Mouse (Mus musculus) MEL (cell line): ENCODE results near the gene P2rx4. TPM values are rescaled to one million over a fixed set of nuclear protein-coding genes. Genes with fewer than 3 reads are reported as not detected.

Experiments
- DNase-seq: peaks from one replicate; pipeline ENCODE4 v3.0.0; 2011; ENCODE audit warnings: low read depth, low spot score
- H3K27ac ChIP-seq: 2 replicates; pipeline ENCODE4 v1.5.1; 2012; ENCODE audit warnings: low read depth, mild to moderate bottlenecking, control low read depth, low read length, moderate library complexity; ENCODE audit not compliant: control insufficient read depth
- H3K27me3 ChIP-seq, 2 experiments: fragments of 150-350 bp in 1 of 2; sonication (generic) in 1 of 2; 2 replicates each; pipeline ENCODE4 v1.6.1; 2012; ENCODE audit warnings: low read length in 2 of 2, mild to moderate bottlenecking in 2 of 2, improper control_type of control experiment in 1 of 2, moderate library complexity in 1 of 2; ENCODE audit not compliant: insufficient read depth in 2 of 2, control insufficient read depth in 1 of 2
- H3K36me3 ChIP-seq, 2 experiments: 2 replicates each; pipeline ENCODE4 v1.6.1; 2012 to 2014; ENCODE audit warnings: low read length in 2 of 2, improper control_type of control experiment in 1 of 2, inconsistent platforms in 1 of 2, mild to moderate bottlenecking in 1 of 2; ENCODE audit not compliant: insufficient read depth in 2 of 2, control insufficient read depth in 1 of 2
- H3K4me1 ChIP-seq, 2 experiments: fragments of 150-350 bp in 1 of 2; sonication (generic) in 1 of 2; 2 replicates each; pipeline ENCODE4 v1.6.1; 2012; ENCODE audit warnings: low read length in 2 of 2, improper control_type of control experiment in 1 of 2, mild to moderate bottlenecking in 1 of 2; ENCODE audit not compliant: insufficient read depth in 2 of 2, control insufficient read depth in 1 of 2
- H3K4me3 ChIP-seq, 2 experiments: fragments of 150-350 bp in 1 of 2; sonication (generic) in 1 of 2; 2 replicates each; pipeline ENCODE4 v1.5.1; 2012; ENCODE audit warnings: low read depth in 2 of 2, low read length in 2 of 2, mild to moderate bottlenecking in 2 of 2, moderate library complexity in 2 of 2, control low read depth in 1 of 2, improper control_type of control experiment in 1 of 2; ENCODE audit not compliant: control insufficient read depth in 1 of 2, insufficient read depth in 1 of 2
- H3K79me2 ChIP-seq: 2 replicates; pipeline ENCODE4 v1.6.1; 2012; ENCODE audit warnings: mild to moderate bottlenecking, low read length, moderate library complexity; ENCODE audit not compliant: control insufficient read depth, poor library complexity, insufficient read depth
- H3K9ac ChIP-seq: 2 replicates; pipeline ENCODE4 v1.6.1; 2012; ENCODE audit warnings: low read depth, mild to moderate bottlenecking, control low read depth, low read length, moderate library complexity; ENCODE audit not compliant: control insufficient read depth, poor library complexity, severe bottlenecking
- H3K9me3 ChIP-seq: fragments of 150-350 bp; sonication (generic); replicated peaks from 2 replicates; pipeline ENCODE4 v1.6.1; 2012; ENCODE audit warnings: mild to moderate bottlenecking, low read length, improper control_type of control experiment, moderate library complexity; ENCODE audit not compliant: insufficient read depth
- BHLHE40 ChIP-seq: IDR thresholded peaks from 2 replicates; pipeline ENCODE4 v1.6.1; 2012; ENCODE audit warnings: low read depth, mild to moderate bottlenecking, inconsistent platforms, low read length, improper control_type of control experiment, borderline replicate concordance
- CHD1 ChIP-seq: IDR thresholded peaks from 2 replicates; pipeline ENCODE4 v1.6.1; 2012; ENCODE audit warnings: low read depth, mild to moderate bottlenecking, inconsistent platforms, low read length, improper control_type of control experiment
- CHD2 ChIP-seq: IDR thresholded peaks from 2 replicates; pipeline ENCODE4 v1.6.1; 2011; ENCODE audit warnings: low read length, improper control_type of control experiment
- CTCF ChIP-seq, 3 experiments: IDR thresholded peaks in 2 of 3; conservative IDR thresholded peaks in 1 of 3; 2 replicates each; pipeline ENCODE4 v1.5.1; 2011 to 2012; ENCODE audit warnings: low read length in 3 of 3, low read depth in 2 of 3, mild to moderate bottlenecking in 2 of 3, improper control_type of control experiment in 1 of 3, inconsistent platforms in 1 of 3, mixed read lengths in 1 of 3, moderate library complexity in 1 of 3; ENCODE audit not compliant: control insufficient read depth in 1 of 3, insufficient read depth in 1 of 3, poor library complexity in 1 of 3, severe bottlenecking in 1 of 3
- ELF1 ChIP-seq: IDR thresholded peaks from 2 replicates; pipeline ENCODE4 v1.6.1; 2014; ENCODE audit warnings: low read depth, mild to moderate bottlenecking, inconsistent platforms, low read length, improper control_type of control experiment, moderate library complexity
- ETS1 ChIP-seq: IDR thresholded peaks from 2 replicates; pipeline ENCODE4 v1.6.1; 2012; ENCODE audit warnings: low read depth, mild to moderate bottlenecking, inconsistent platforms, low read length, improper control_type of control experiment, moderate library complexity
- KAT2A ChIP-seq: conservative IDR thresholded peaks from 2 replicates; pipeline ENCODE4 v1.6.1; 2012; ENCODE audit warnings: low read depth, low read length, improper control_type of control experiment, inconsistent platforms
- MAFK ChIP-seq: IDR thresholded peaks from 2 replicates; pipeline ENCODE4 v1.6.1; 2011; ENCODE audit warnings: low read depth, mild to moderate bottlenecking, low read length, improper control_type of control experiment, borderline replicate concordance
- MAX ChIP-seq: IDR thresholded peaks from 2 replicates; pipeline ENCODE4 v1.6.1; 2011; ENCODE audit warnings: low read length, improper control_type of control experiment
- MEF2A ChIP-seq: IDR thresholded peaks from 2 replicates; pipeline ENCODE4 v1.6.1; 2014; ENCODE audit warnings: low read depth, mild to moderate bottlenecking, inconsistent platforms, low read length, improper control_type of control experiment; ENCODE audit not compliant: poor library complexity, insufficient replicate concordance, severe bottlenecking; ENCODE audit errors: extremely low read depth
- MXI1 ChIP-seq: IDR thresholded peaks from 2 replicates; pipeline ENCODE4 v1.6.1; 2011; ENCODE audit warnings: mild to moderate bottlenecking, low read depth, low read length, improper control_type of control experiment
- MYC ChIP-seq: IDR thresholded peaks from 2 replicates; pipeline ENCODE4 v1.6.1; 2011; ENCODE audit warnings: low read depth, mild to moderate bottlenecking, low read length, improper control_type of control experiment, moderate library complexity
- NELFE ChIP-seq: IDR thresholded peaks from 2 replicates; pipeline ENCODE4 v1.6.1; 2011; ENCODE audit warnings: low read depth, low read length, improper control_type of control experiment
- NRF1 ChIP-seq: IDR thresholded peaks from 2 replicates; pipeline ENCODE4 v1.6.1; 2014; ENCODE audit warnings: low read depth, mild to moderate bottlenecking, inconsistent platforms, low read length, improper control_type of control experiment, moderate library complexity; ENCODE audit not compliant: poor library complexity, insufficient read depth, severe bottlenecking
- POLR2A ChIP-seq, 2 experiments: IDR thresholded peaks; 2 replicates each; pipeline ENCODE4 v1.6.1; 2011 to 2012; ENCODE audit warnings: low read length in 2 of 2, mild to moderate bottlenecking in 2 of 2, control low read depth in 1 of 2, improper control_type of control experiment in 1 of 2, low read depth in 1 of 2, moderate library complexity in 1 of 2; ENCODE audit not compliant: control insufficient read depth in 1 of 2, insufficient read depth in 1 of 2, poor library complexity in 1 of 2
- POLR2AphosphoS2 ChIP-seq: IDR thresholded peaks from 2 replicates; pipeline ENCODE4 v1.6.1; 2011; ENCODE audit warnings: low read length, improper control_type of control experiment
- RCOR1 ChIP-seq: IDR thresholded peaks from 2 replicates; pipeline ENCODE4 v1.6.1; 2012; ENCODE audit warnings: low read depth, mild to moderate bottlenecking, inconsistent platforms, low read length, improper control_type of control experiment
- SIN3A ChIP-seq: IDR thresholded peaks from 2 replicates; pipeline ENCODE4 v1.6.1; 2012; ENCODE audit warnings: low read length, improper control_type of control experiment, inconsistent platforms
- SMC3 ChIP-seq: IDR thresholded peaks from 2 replicates; pipeline ENCODE4 v1.6.1; 2011; ENCODE audit warnings: low read depth, low read length, improper control_type of control experiment
- TAL1 ChIP-seq: IDR thresholded peaks from 2 replicates; pipeline ENCODE4 v1.6.1; 2012; ENCODE audit warnings: mild to moderate bottlenecking, inconsistent platforms, low read length, moderate library complexity, mixed read lengths
- TBP ChIP-seq: IDR thresholded peaks from 2 replicates; pipeline ENCODE4 v1.8.0; 2011; ENCODE audit warnings: low read depth, low read length, improper control_type of control experiment
- TCF12 ChIP-seq: IDR thresholded peaks from 2 replicates; pipeline ENCODE4 v1.6.1; 2014; ENCODE audit warnings: low read depth, mild to moderate bottlenecking, inconsistent platforms, low read length, improper control_type of control experiment, moderate library complexity
- USF1 ChIP-seq: IDR thresholded peaks from 2 replicates; pipeline ENCODE4 v1.6.1; 2014; ENCODE audit warnings: low read depth, mild to moderate bottlenecking, inconsistent platforms, low read length, improper control_type of control experiment, moderate library complexity
- ZKSCAN1 ChIP-seq: IDR thresholded peaks from 2 replicates; pipeline ENCODE4 v1.6.1; 2012; ENCODE audit warnings: low read depth, mild to moderate bottlenecking, inconsistent platforms, low read length, improper control_type of control experiment, moderate library complexity
- ZMIZ1 ChIP-seq: IDR thresholded peaks from 2 replicates; pipeline ENCODE4 v1.6.1; 2012; ENCODE audit warnings: low read depth, mild to moderate bottlenecking, inconsistent platforms, low read length, improper control_type of control experiment, moderate library complexity
- polyA plus RNA-seq, 2 experiments: library from polyadenylated mRNA; stranded (reverse) in 1 of 2; unstranded in 1 of 2; fragments of >175 nt in 1 of 2; fragments of >200 nt in 1 of 2; gene quantifications; 2 replicates each; pipeline versions ENCODE4 v1.2.1 to v1.2.4; 2012; ENCODE audit warnings: low replicate concordance in 2 of 2, low read depth in 1 of 2; ENCODE audit not compliant: insufficient read length in 2 of 2, insufficient read depth in 1 of 2, missing spikeins in 1 of 2
- total RNA-seq: library from RNA; depleted of rRNA; stranded (reverse); fragments of 300-350 nt; gene quantifications from 2 replicates; pipeline ENCODE4 v1.2.3, GENCODE M21; 2012

The P2rx4 gene
- total and polyA plus RNA-seq, 3 experiments, result 15.2 to 30.9 TPM; not detected in 1

GRCm38 (mm10) chr5:122756144-122756543 is 48.8 kb downstream of the P2rx4 start:
- peaks cover 0 to 13% of the 10 kb centered on the region in 2 experiments; a peak in 2 of 4 replicates for H3K36me3 ChIP-seq
- no peaks in the 10 kb centered on the region for H3K27me3 ChIP-seq
- TF ChIP-seq RCOR1 (no peak), CHD2 (no peak), POLR2AphosphoS2 (no peak), USF1 (no peak)

DNA sequence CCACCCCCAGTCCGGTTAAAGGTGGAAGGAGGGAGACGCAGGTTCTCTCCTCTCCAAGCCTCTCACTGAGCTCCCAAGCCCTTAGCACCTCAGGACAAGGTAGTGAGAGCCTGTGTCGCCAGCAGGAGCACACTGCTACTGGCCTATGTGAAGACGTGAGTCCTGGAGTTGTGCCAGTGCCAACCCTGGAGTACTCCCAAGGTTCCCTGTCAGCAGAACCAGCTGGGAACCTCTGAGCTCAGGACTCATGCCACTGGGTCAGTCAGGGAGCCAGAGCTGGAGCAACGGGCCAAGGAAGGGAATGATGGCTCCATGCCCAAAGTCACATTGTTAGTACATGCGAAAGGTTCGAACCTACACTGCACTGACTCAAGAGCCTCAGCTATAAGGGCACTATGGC is 49.3 kb downstream of the P2rx4 start:
- Histone ChIP-seq H3K9me3 (no peaks in the 10 kb centered on the region), H3K9ac (no peak overlapping the region)
- TF ChIP-seq TAL1 (no peak), SMC3 (no peak), ELF1 (no peak), NRF1 (no peak), KAT2A (no peak), POLR2AphosphoS2 (no peak), MAFK (no peak), ZMIZ1 (no peak), CTCF (IDR thresholded peaks at IDR 0.05 in 2 of 3, conservative IDR thresholded peaks at IDR 0.05 in 1 of 3; ENCODE audit: control insufficient read depth in 1 of 3, insufficient read depth in 1 of 3, low read depth in 2 of 3, low read length in 3 of 3, poor library complexity in 1 of 3, severe bottlenecking in 1 of 3) (no peak)
- TF ChIP-seq, all 39 proteins: peak for 0
- no peaks in the 10 kb centered on the region for H3K27me3 ChIP-seq
- no peak for DNase-seq
- peaks cover 0 to 13% of the 10 kb centered on the region in 2 experiments; a peak in 2 of 4 replicates for H3K36me3 ChIP-seq
- H3K4me1 ChIP-seq, result no peaks in the 10 kb centered on the region
- H3K27ac ChIP-seq, result no peak overlapping the region
- no peak overlapping the region for H3K4me3 ChIP-seq
- no peaks in the 10 kb centered on the region for H3K79me2 ChIP-seq

More at GRCm38 (mm10) chr5:122756144-122756543, 48.8 kb downstream of the P2rx4 start:
- Histone ChIP-seq H3K4me3 (no peak overlapping the region), H3K4me1 (no peaks in the 10 kb centered on the region), H3K79me2 (no peaks in the 10 kb centered on the region), H3K27ac (no peak overlapping the region), H3K9ac (no peak overlapping the region), H3K9me3 (no peaks in the 10 kb centered on the region)
- no peak for DNase-seq

DNA sequence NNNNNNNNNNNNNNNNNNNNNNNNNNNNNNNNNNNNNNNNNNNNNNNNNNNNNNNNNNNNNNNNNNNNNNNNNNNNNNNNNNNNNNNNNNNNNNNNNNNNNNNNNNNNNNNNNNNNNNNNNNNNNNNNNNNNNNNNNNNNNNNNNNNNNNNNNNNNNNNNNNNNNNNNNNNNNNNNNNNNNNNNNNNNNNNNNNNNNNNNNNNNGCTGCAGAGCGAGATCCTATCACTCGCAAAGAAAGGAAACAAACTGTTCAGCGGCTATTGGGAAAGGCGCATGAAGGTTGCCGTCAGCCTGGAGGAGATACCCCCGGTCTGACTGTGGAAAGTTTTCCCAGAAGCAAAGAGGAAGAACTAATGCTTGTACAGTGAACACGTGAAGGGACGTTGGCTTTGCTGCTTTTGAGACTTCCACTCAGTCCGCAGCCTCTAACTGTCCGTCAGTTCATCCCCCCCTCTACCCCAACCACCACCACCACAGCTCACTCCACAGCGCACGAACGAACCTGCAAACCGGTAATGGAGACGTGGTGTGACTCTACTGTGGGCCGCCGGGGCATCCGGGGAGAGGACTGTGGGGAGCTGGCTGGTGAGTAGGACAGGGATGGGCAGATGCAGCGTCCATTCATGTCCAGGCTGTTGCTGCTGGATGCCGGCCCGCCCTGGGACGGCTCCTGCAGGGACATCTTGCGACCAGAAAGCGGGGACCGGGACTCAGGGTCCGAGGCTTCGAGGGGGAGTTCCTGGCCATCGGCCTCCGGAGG is 56.1 kb downstream of the P2rx4 start:
- H3K27me3 ChIP-seq, result no peaks in the 10 kb centered on the region
- DNase-seq, result no peak
- H3K79me2 ChIP-seq, result no peaks in the 10 kb centered on the region; the same call in 1 of the 2 replicates
- H3K4me3 ChIP-seq, result no peak overlapping the region
- no peaks in the 10 kb centered on the region; a peak in 1 of 4 replicates for H3K4me1 ChIP-seq
- no peak overlapping the region for H3K9ac ChIP-seq
- no peak overlapping the region for H3K27ac ChIP-seq
- H3K9me3 ChIP-seq, result no peaks in the 10 kb centered on the region
- H3K36me3 ChIP-seq, result peaks cover 0 to 3% of the 10 kb centered on the region in 2 experiments; a peak in 2 of 4 replicates
- TF ChIP-seq ETS1 (no peak), USF1 (no peak), MEF2A (no peak), ZKSCAN1 (no peak), RCOR1 (no peak), MXI1 (no peak), TCF12 (no peak), CHD1 (no peak), NELFE (no peak), BHLHE40 (no peak), MYC (no peak), MAX (no peak), CTCF (IDR thresholded peaks at IDR 0.05 in 2 of 3, conservative IDR thresholded peaks at IDR 0.05 in 1 of 3; ENCODE audit: control insufficient read depth in 1 of 3, insufficient read depth in 1 of 3, low read depth in 2 of 3, low read length in 3 of 3, poor library complexity in 1 of 3, severe bottlenecking in 1 of 3) (no peak), POLR2A (IDR thresholded peaks at IDR 0.05; ENCODE audit: control insufficient read depth in 1 of 2, insufficient read depth in 1 of 2, low read depth in 1 of 2, low read length in 2 of 2, poor library complexity in 1 of 2) (no peak), ELF1 (no peak), TBP (no peak), SIN3A (no peak), POLR2AphosphoS2 (no peak)
